In genomic region chr15:97164616-97165015, GRCm38 (mm10) we compare ENCODE assay signal across 11 mouse cellular contexts.
DNase-seq lines count a peak whose midpoint lies in the region; ATAC-seq and TF ChIP-seq lines count a peak whose summit lies in the region.
"Had no signal": no experiment of that assay in that cellular context is flagged by ENCODE, and none has a peak within 500 bp of the region (broad histone marks: within the 10 kb centered on the region; RNA-seq: fewer than 3 reads in every experiment).

No protein-coding gene starts in this region.

- H3K36me3 ChIP-seq in C2C12 (ENCODE audit: control insufficient read depth, insufficient read depth) = no peaks in the 10 kb centered on the region
- H3K36me3 ChIP-seq in liver, adult 2 months (ENCODE audit: control insufficient read depth, insufficient read depth, low read length) = no peaks in the 10 kb centered on the region
- H3K36me3 ChIP-seq: embryonic facial prominence, embryonic 15.5 days; intestine, embryonic 15.5 days; limb, embryonic 15.5 days had no signal

- H3ac ChIP-seq in C2C12 (ENCODE audit: control insufficient read depth, insufficient read length, low read depth) = peak overlapping the region; percentile 3

- intact Hi-C loops in gastrocnemius, postnatal 14 days (cut with DNase I; ENCODE audit: low total_unique reads) = no loop called here

- no peak for TF ChIP-seq CTCF in C2C12 (IDR thresholded peaks at IDR 0.05; ENCODE audit: control insufficient read depth, insufficient read depth, insufficient read length)
- TF ChIP-seq CTCF in liver, adult 2 months (IDR thresholded peaks at IDR 0.05; ENCODE audit: low read depth, low read length) = no peak

- TF ChIP-seq POLR2A in liver, adult 2 months (IDR thresholded peaks at IDR 0.05; ENCODE audit: extremely low read depth, insufficient read depth, low read length) = no peak

- H3K4me1 ChIP-seq in liver, adult 2 months (ENCODE audit: control insufficient read depth, insufficient read depth, low read length) = peaks cover 13% of the 10 kb centered on the region
- H3K4me1 ChIP-seq: embryonic facial prominence, embryonic 15.5 days; intestine, embryonic 15.5 days; limb, embryonic 15.5 days had no signal

- no peaks in the 10 kb centered on the region for H3K79me2 ChIP-seq in C2C12 (ENCODE audit: control insufficient read depth, insufficient read depth)
- H3K79me2 ChIP-seq in liver, adult 2 months (ENCODE audit: control insufficient read depth, insufficient read depth, low read length) = no peaks in the 10 kb centered on the region

- H3K4me3 ChIP-seq in C2C12 (ENCODE audit: insufficient read depth, poor library complexity, severe bottlenecking) = no peak overlapping the region
- no peak overlapping the region for H3K4me3 ChIP-seq in liver, adult 2 months (ENCODE audit: insufficient read depth, low read depth, low read length)
- H3K4me3 ChIP-seq: embryonic facial prominence, embryonic 15.5 days; intestine, embryonic 15.5 days; limb, embryonic 15.5 days had no signal

- peak overlapping the region; percentile 2 for H3K27ac ChIP-seq in liver, adult 2 months (replicated peaks; ENCODE audit: insufficient read depth, low read depth, low read length)
- H3K27ac ChIP-seq: embryonic facial prominence, embryonic 15.5 days; intestine, embryonic 15.5 days; limb, embryonic 15.5 days had no signal

- peak; percentile 50; the same call in 1 of the 2 replicates for ATAC-seq in frontal cortex, adult (ENCODE audit: low TSS enrichment)
- ATAC-seq: intestine, embryonic 15.5 days had no signal

- no peak for DNase-seq in frontal cortex, postnatal 14 days (ENCODE audit: low spot score in 2 of 2)
- DNase-seq in gastrocnemius, postnatal 14 days = peak; percentile 64
- peak; percentile 55 for DNase-seq in liver, adult 2 months (ENCODE audit: extremely low read depth, low read depth, low spot score)
- no peak for DNase-seq in urinary bladder, postnatal 4 days (ENCODE audit: low spot score in 2 of 2)
- DNase-seq in thymus, postnatal 14 days = no peak
- no peak for DNase-seq in frontal cortex, postnatal 25 days (ENCODE audit: low spot score in 2 of 2)

- 46% methylated on average over 15 of the region's 15 CpGs for WGBS in liver, adult 2 months

- no peak overlapping the region for H3K9ac ChIP-seq in liver, adult 2 months (ENCODE audit: low read depth, low read length)
- H3K9ac ChIP-seq: embryonic facial prominence, embryonic 15.5 days; intestine, embryonic 15.5 days; limb, embryonic 15.5 days had no signal

- H3K27me3 ChIP-seq in C2C12 (ENCODE audit: control insufficient read depth, insufficient read depth, insufficient read length) = no peaks in the 10 kb centered on the region
- H3K27me3 ChIP-seq in liver, adult 2 months (ENCODE audit: control insufficient read depth, insufficient read depth, low read length) = no peaks in the 10 kb centered on the region
- H3K27me3 ChIP-seq: embryonic facial prominence, embryonic 15.5 days; intestine, embryonic 15.5 days; limb, embryonic 15.5 days had no signal

- no peaks in the 10 kb centered on the region for H3K79me3 ChIP-seq in C2C12 (ENCODE audit: low read depth)

TF ChIP-seq in C2C12, 6 proteins besides CTCF, POLR2A, EP300 and RAD21:
- peak; percentile 5 for TF ChIP-seq MYOD1 (IDR thresholded peaks at IDR 0.05; ENCODE audit: control insufficient read depth, insufficient read length, low read depth)
- TF ChIP-seq MYOG (IDR thresholded peaks at IDR 0.05; ENCODE audit: control insufficient read depth, extremely low read depth, insufficient read length) = no peak
TF ChIP-seq in C2C12: peak in this region for 1.

Comparison
In these comparisons a context has a peak if more than half of its experiments do, and no peak if none do; other contexts are left out.
1. DNase-seq: peak in gastrocnemius, postnatal 14 days (single experiment) and liver, adult 2 months (single experiment); none in frontal cortex, postnatal 14 days (0 of 2), urinary bladder, postnatal 4 days (0 of 2), thymus, postnatal 14 days (single experiment) and frontal cortex, postnatal 25 days (0 of 2).